Mouse (Mus musculus) forebrain, embryonic 16.5 days (tissue): Measurements from ENCODE around the gene Gm21973. TPM values are rescaled to one million over a fixed set of nuclear protein-coding genes. Genes with fewer than 3 reads are reported as not detected.

Source experiments
- ATAC-seq: fragments of 200-750 bp; cut with Nextera tagmentation; 2 replicates; pipeline ENCODE4 v1.8.0; 2017; ENCODE audit warnings: mild to moderate bottlenecking, moderate library complexity
- H3K27ac ChIP-seq: fragments of 300-500 bp; sonication (generic); 2 replicates; pipeline ENCODE4 v1.5.1; 2014; ENCODE audit warnings: low read length, control low read depth
- H3K27me3 ChIP-seq: fragments of 300-500 bp; sonication (generic); replicated peaks from 2 replicates; pipeline ENCODE4 v1.6.1; 2014; ENCODE audit warnings: low read length; ENCODE audit not compliant: control insufficient read depth, insufficient read depth
- H3K36me3 ChIP-seq: fragments of 300-500 bp; sonication (generic); 2 replicates; pipeline ENCODE4 v1.6.1; 2014; ENCODE audit not compliant: control insufficient read depth, insufficient read depth
- H3K4me1 ChIP-seq: fragments of 300-500 bp; sonication (generic); replicated peaks from 2 replicates; pipeline ENCODE4 v1.6.1; 2014; ENCODE audit warnings: low read length; ENCODE audit not compliant: control insufficient read depth, insufficient read depth
- H3K4me2 ChIP-seq: fragments of 300-500 bp; sonication (generic); 2 replicates; pipeline ENCODE4 v1.6.1; 2014; ENCODE audit warnings: mild to moderate bottlenecking, low read length, control low read depth
- H3K4me3 ChIP-seq: fragments of 300-500 bp; sonication (generic); replicated peaks from 2 replicates; pipeline ENCODE4 v1.5.1; 2014; ENCODE audit warnings: mild to moderate bottlenecking, low read length, control low read depth
- H3K9ac ChIP-seq: fragments of 300-500 bp; sonication (generic); replicated peaks from 2 replicates; pipeline ENCODE4 v1.6.1; 2014; ENCODE audit warnings: low read depth, low read length, control low read depth
- H3K9me3 ChIP-seq: fragments of 300-500 bp; sonication (generic); 2 replicates; pipeline ENCODE4 v1.6.1; 2016; ENCODE audit warnings: low read length; ENCODE audit not compliant: control insufficient read depth
- WGBS: fragments of 180-500 bp; shearing (Covaris S2); extraction: QIAGEN DNeasy Blood & Tissue Kit; methylation state at CpG from one replicate; pipeline ENCODE4 v1.1.7; 2014; 5-methylcytosine and 5-hydroxymethylcytosine counted together
- polyA plus RNA-seq: library from polyadenylated mRNA; unstranded; fragments of >200 nt; fragmentation: Nextera tagmentation; extraction: Ambion mirVana; gene quantifications from 2 replicates; pipeline ENCODE4 v1.2.1, GENCODE M21; 2015

Gene Gm21973
- polyA plus RNA-seq, 1 experiment from 2014 or later: not detected

GRCm38 (mm10) chr15:10379757-10380458 is 54.7 kb downstream of the Gm21973 start:
- H3K27ac ChIP-seq: no peak overlapping the region
- H3K36me3 ChIP-seq: no peaks in the 10 kb centered on the region
- no peaks in the 10 kb centered on the region for H3K4me1 ChIP-seq
- H3K27me3 ChIP-seq: no peaks in the 10 kb centered on the region
- no peak overlapping the region for H3K4me3 ChIP-seq
- H3K9me3 ChIP-seq: no peaks in the 10 kb centered on the region
- WGBS: 91% methylated on average over 3 of the region's 3 CpGs
- no peak overlapping the region for H3K4me2 ChIP-seq
- no peak for ATAC-seq
- H3K9ac ChIP-seq: no peak overlapping the region

- H3K4me2 ChIP-seq: no peak overlapping the region
- no peak overlapping the region for H3K4me3 ChIP-seq
- H3K36me3 ChIP-seq: no peaks in the 10 kb centered on the region
- no peaks in the 10 kb centered on the region for H3K9me3 ChIP-seq
- WGBS: 87% methylated on average over 2 of the region's 2 CpGs
- H3K9ac ChIP-seq: no peak overlapping the region
- H3K27me3 ChIP-seq: no peaks in the 10 kb centered on the region
- no peak overlapping the region for H3K27ac ChIP-seq
- no peaks in the 10 kb centered on the region for H3K4me1 ChIP-seq
- ATAC-seq: no peak
Measured at GRCm38 (mm10) chr15:10387263-10387662, 62.1 kb downstream of the Gm21973 start.

GRCm38 (mm10) chr15:10399795-10400194 is 74.6 kb downstream of the Gm21973 start:
- H3K4me3 ChIP-seq: no peak overlapping the region
- no peak for ATAC-seq
- no peak overlapping the region for H3K4me2 ChIP-seq
- no peaks in the 10 kb centered on the region for H3K4me1 ChIP-seq
- peaks cover 4% of the 10 kb centered on the region; the same call in 1 of the 2 replicates for H3K9me3 ChIP-seq
- 57% methylated on average over 2 of the region's 2 CpGs for WGBS
- no peak overlapping the region for H3K9ac ChIP-seq
- H3K36me3 ChIP-seq: no peaks in the 10 kb centered on the region
- no peak overlapping the region for H3K27ac ChIP-seq
- H3K27me3 ChIP-seq: no peaks in the 10 kb centered on the region

- Histone ChIP-seq H3K4me3 (no peak overlapping the region), H3K4me1 (no peaks in the 10 kb centered on the region), H3K36me3 (no peaks in the 10 kb centered on the region), H3K27me3 (no peaks in the 10 kb centered on the region), H3K9ac (no peak overlapping the region), H3K27ac (no peak overlapping the region), H3K4me2 (no peak overlapping the region), H3K9me3 (peaks cover 4% of the 10 kb centered on the region; the same call in 1 of the 2 replicates)
- WGBS: 46% methylated on average over 3 of the region's 3 CpGs
- peak; percentile 45; the same call in 1 of the 2 replicates for ATAC-seq
Measured at GRCm38 (mm10) chr15:10400415-10400814, 75.2 kb downstream of the Gm21973 start.

GRCm38 (mm10) chr15:10409842-10410241 is 84.7 kb downstream of the Gm21973 start:
- Histone ChIP-seq H3K4me1 (no peaks in the 10 kb centered on the region), H3K4me2 (no peak overlapping the region), H3K27ac (no peak overlapping the region), H3K27me3 (no peaks in the 10 kb centered on the region), H3K9ac (no peak overlapping the region), H3K36me3 (no peaks in the 10 kb centered on the region), H3K9me3 (no peaks in the 10 kb centered on the region), H3K4me3 (no peak overlapping the region)
- ATAC-seq: no peak
- 90% methylated on average over 3 of the region's 3 CpGs for WGBS

GRCm38 (mm10) chr15:10410881-10411280 is 85.7 kb downstream of the Gm21973 start:
- WGBS: 87% methylated on average over 2 of the region's 2 CpGs
- Histone ChIP-seq H3K36me3 (no peaks in the 10 kb centered on the region), H3K4me2 (no peak overlapping the region), H3K27ac (no peak overlapping the region), H3K9me3 (no peaks in the 10 kb centered on the region), H3K9ac (no peak overlapping the region), H3K4me1 (no peaks in the 10 kb centered on the region), H3K4me3 (no peak overlapping the region), H3K27me3 (no peaks in the 10 kb centered on the region)
- no peak for ATAC-seq

GRCm38 (mm10) chr15:10413656-10414055 is 88.5 kb downstream of the Gm21973 start:
- Histone ChIP-seq H3K9ac (no peak overlapping the region), H3K27me3 (no peaks in the 10 kb centered on the region), H3K4me1 (no peaks in the 10 kb centered on the region), H3K27ac (no peak overlapping the region), H3K4me3 (no peak overlapping the region), H3K9me3 (no peaks in the 10 kb centered on the region), H3K36me3 (no peaks in the 10 kb centered on the region), H3K4me2 (no peak overlapping the region)
- WGBS: 79% methylated on average over 6 of the region's 6 CpGs
- no peak for ATAC-seq

- no peaks in the 10 kb centered on the region for H3K27me3 ChIP-seq
- no peaks in the 10 kb centered on the region for H3K9me3 ChIP-seq
- H3K4me3 ChIP-seq: no peak overlapping the region
- H3K9ac ChIP-seq: no peak overlapping the region
- H3K36me3 ChIP-seq: no peaks in the 10 kb centered on the region
- H3K27ac ChIP-seq: no peak overlapping the region
- H3K4me1 ChIP-seq: peaks cover 14% of the 10 kb centered on the region
- peak; percentile 88 for ATAC-seq
- 10% methylated on average over 7 of the region's 7 CpGs for WGBS
- H3K4me2 ChIP-seq: no peak overlapping the region
Measured at GRCm38 (mm10) chr15:10421138-10421784, 96.1 kb downstream of the Gm21973 start.

- Histone ChIP-seq H3K4me2 (no peak overlapping the region), H3K4me3 (no peak overlapping the region), H3K27ac (no peak overlapping the region), H3K9ac (no peak overlapping the region), H3K9me3 (no peaks in the 10 kb centered on the region), H3K27me3 (no peaks in the 10 kb centered on the region), H3K4me1 (peaks cover 14% of the 10 kb centered on the region), H3K36me3 (no peaks in the 10 kb centered on the region)
- ATAC-seq: peak; percentile 57
- 9% methylated on average over 1 of the region's 1 CpGs for WGBS
Measured at GRCm38 (mm10) chr15:10421785-10422144, 96.6 kb downstream of the Gm21973 start.
